Mouse (Mus musculus) heart, postnatal 25 days (tissue): ENCODE results near the gene Pik3r1. TPM values are rescaled to one million over a fixed set of nuclear protein-coding genes. Genes with fewer than 3 reads are reported as not detected.

ENCODE experiments used
- DNase-seq: peaks from one replicate; pipeline ENCODE4 v3.0.0; 2022; ENCODE audit warnings: low spot score
- intact Hi-C: fragments of 180-260 bp; cut with DNase I; formaldehyde crosslinking; loops from one replicate; pipeline ENCODE4 v1.15.1; 2025
- total RNA-seq, 2 experiments: library from RNA; stranded (reverse); gene quantifications; 2 replicates each; pipeline ENCODE4 v1.2.3; 2021

Gene Pik3r1
- total RNA-seq, 2 experiments from 2014 or later: 93.6 to 111 TPM

GRCm38 (mm10) chr13:101743247-101743646 lies 24.8 kb downstream of the Pik3r1 start:
- intact Hi-C loops: no loop called here
- no peak for DNase-seq

GRCm38 (mm10) chr13:101742596-101742995 lies 25.4 kb downstream of the Pik3r1 start:
- intact Hi-C loops: no loop called here
- no peak for DNase-seq

- no peak for DNase-seq
- intact Hi-C loops: no loop called here
Observed at GRCm38 (mm10) chr13:101741530-101742309, 26.3 kb downstream of the Pik3r1 start.

GRCm38 (mm10) chr13:101739732-101740381 lies 28.2 kb downstream of the Pik3r1 start:
- intact Hi-C loops: loop anchor here (10.0 kb wide), 1 partner anchor 575 kb away; no protein-coding TSS in a partner anchor
- DNase-seq: no peak

- intact Hi-C loops: loop anchor here (10.0 kb wide), 1 partner anchor 576 kb away; no protein-coding TSS in a partner anchor
Observed at GRCm38 (mm10) chr13:101738769-101739168, 29.2 kb downstream of the Pik3r1 start.

GRCm38 (mm10) chr13:101736521-101737387 lies 31.3 kb downstream of the Pik3r1 start:
- intact Hi-C loops: loop anchor here (10.0 kb wide), 1 partner anchor 578 kb away; no protein-coding TSS in a partner anchor
- no peak for DNase-seq

More at GRCm38 (mm10) chr13:101738769-101739168, 29.2 kb downstream of the Pik3r1 start:
- DNase-seq: no peak

GRCm38 (mm10) chr13:101735364-101736120 lies 32.5 kb downstream of the Pik3r1 start:
- intact Hi-C loops: loop anchor here (10.0 kb wide), 1 partner anchor 579 kb away; no protein-coding TSS in a partner anchor
- DNase-seq: no peak

- intact Hi-C loops: loop anchor here (5.0 to 10.0 kb wide), 4 partner anchors 33 to 913 kb away; partner anchors contain the start of gene Pik3r1
- no peak for DNase-seq
Observed at GRCm38 (mm10) chr13:101734227-101734626, 33.8 kb downstream of the Pik3r1 start.

- no peak for DNase-seq
- intact Hi-C loops: loop anchor here (5.0 to 10.0 kb wide), 4 partner anchors 35 to 915 kb away; partner anchors contain the start of gene Pik3r1
Observed at GRCm38 (mm10) chr13:101732675-101733074, 35.3 kb downstream of the Pik3r1 start.

- DNase-seq: no peak
- intact Hi-C loops: loop anchor here (5.0 to 10.0 kb wide), 4 partner anchors 36 to 916 kb away; partner anchors contain the start of gene Pik3r1
Observed at GRCm38 (mm10) chr13:101731777-101732176, 36.2 kb downstream of the Pik3r1 start.

- no peak for DNase-seq
- intact Hi-C loops: loop anchor here (5.0 to 10.0 kb wide), 4 partner anchors 37 to 917 kb away; partner anchors contain the start of gene Pik3r1
Observed at GRCm38 (mm10) chr13:101730351-101730750, 37.7 kb downstream of the Pik3r1 start.

GRCm38 (mm10) chr13:101729248-101730055 lies 38.6 kb downstream of the Pik3r1 start:
- no peak for DNase-seq
- intact Hi-C loops: loop anchor here (5.0 to 10.0 kb wide), 4 partner anchors 38 to 918 kb away; partner anchors contain the start of gene Pik3r1

GRCm38 (mm10) chr13:101728816-101729215 lies 39.2 kb downstream of the Pik3r1 start:
- intact Hi-C loops: no loop called here
- DNase-seq: no peak

- intact Hi-C loops: no loop called here
- no peak for DNase-seq
Observed at GRCm38 (mm10) chr13:101728300-101728699, 39.7 kb downstream of the Pik3r1 start.

GRCm38 (mm10) chr13:101727837-101728236 lies 40.2 kb downstream of the Pik3r1 start:
- DNase-seq: no peak
- intact Hi-C loops: no loop called here

GRCm38 (mm10) chr13:101726922-101727321 lies 41.1 kb downstream of the Pik3r1 start:
- intact Hi-C loops: no loop called here
- DNase-seq: no peak

- no peak for DNase-seq
- intact Hi-C loops: no loop called here
Observed at GRCm38 (mm10) chr13:101721901-101722595, 46.0 kb downstream of the Pik3r1 start.
